Mouse (Mus musculus): ENCODE data around the gene Slc26a6. TPM values are rescaled to one million over a fixed set of nuclear protein-coding genes. Genes with fewer than 3 reads are reported as not detected.

The Slc26a6 gene
- 6.2 TPM for polyA plus RNA-seq (2017; shearing (Covaris generic))

DNA sequence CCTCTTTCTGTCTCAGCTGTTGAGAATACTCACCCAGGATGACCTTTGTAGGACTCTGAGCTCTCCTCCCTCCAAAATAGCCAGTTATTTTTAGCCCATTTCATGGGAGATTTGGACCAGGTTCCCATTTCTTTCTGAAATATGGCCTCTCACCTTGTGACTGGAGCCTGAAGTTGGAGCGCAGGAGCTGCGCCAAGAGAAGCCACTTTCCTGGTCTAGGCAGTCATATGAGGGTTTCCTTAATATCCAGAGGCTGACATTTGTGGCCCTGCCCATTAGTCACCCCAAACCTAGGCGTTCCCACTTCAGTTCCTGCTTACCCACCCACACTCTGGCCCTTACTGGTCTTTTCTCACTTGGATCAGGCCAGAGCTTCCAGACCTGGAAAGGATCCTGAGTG lies at the start of gene Slc26a6:
Slc26a6 (plus strand) TSS at position 308 of the 400 bp plus-strand sequence.

DNA sequence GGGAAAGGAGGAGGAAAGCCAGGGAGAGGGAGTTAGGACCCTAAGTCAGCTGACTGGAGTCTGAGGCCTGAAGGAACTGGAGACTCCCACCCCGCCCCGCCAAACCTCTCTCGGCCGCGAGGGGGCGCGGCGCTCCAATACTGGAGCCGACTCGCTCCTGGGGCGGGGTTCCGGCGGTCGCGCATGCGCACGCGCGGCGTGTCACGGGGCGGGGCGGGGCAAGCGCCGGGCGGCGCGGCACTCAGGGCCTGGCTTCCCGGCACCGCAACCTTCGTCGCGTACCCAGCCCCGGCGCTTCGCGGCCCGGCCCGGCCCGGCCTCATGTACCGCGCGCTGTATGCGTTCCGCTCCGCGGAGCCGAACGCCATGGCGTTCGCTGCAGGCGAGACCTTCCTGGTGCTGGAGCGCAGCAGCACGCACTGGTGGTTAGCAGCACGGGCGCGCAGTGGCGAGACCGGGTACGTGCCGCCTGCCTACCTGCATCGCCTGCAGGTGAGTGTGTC lies 44.9 kb upstream of the Slc26a6 start, which contains the start of gene Nckipsd:
Nckipsd (plus strand) TSS at position 206 of the 503 bp plus-strand sequence.

DNA sequence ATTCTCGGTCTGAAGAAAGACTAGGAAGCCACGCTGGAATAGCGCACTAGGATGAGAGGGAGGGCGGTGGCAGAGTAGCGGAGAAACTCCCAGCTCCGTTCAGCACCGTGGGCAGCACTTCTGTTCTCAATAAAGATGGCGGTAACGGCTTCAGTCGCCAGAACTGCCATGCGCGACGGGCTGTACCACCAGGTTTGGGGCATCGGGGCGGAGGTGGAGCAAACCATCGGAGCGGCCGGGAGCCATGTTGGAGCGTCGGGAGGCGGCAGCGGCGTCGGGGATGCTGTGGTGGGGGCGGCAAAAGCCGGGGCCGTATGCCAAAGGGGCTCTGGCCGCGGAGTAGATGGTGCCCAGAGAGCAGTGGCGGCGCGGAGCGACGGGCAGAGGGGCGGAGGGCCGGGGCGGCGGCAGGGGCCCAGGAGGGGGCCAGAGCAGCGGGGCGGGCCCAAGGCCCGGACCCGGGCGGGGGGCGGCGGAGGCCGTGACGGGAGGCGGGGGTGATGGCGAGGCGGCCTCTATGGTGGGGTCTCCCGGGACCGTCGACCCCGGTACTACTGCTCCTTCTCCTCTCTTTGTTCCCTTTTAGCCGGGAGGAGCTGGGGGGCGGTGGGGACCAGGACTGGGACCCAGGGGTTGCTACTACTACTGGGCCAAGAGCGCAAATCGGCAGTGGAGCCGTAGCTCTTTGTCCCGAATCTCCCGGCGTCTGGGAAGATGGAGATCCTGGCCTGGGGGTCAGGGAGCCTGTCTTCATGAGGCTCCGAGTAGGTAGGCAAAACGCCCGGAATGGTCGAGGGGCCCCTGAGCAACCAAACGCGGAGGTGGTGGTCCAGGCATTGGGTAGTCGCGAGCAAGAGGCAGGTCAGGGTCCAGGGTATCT lies 27.0 kb upstream of the Slc26a6 start, which contains the start of gene Celsr3:
Celsr3 (plus strand) TSS at position 501 of the 880 bp plus-strand sequence.

DNA sequence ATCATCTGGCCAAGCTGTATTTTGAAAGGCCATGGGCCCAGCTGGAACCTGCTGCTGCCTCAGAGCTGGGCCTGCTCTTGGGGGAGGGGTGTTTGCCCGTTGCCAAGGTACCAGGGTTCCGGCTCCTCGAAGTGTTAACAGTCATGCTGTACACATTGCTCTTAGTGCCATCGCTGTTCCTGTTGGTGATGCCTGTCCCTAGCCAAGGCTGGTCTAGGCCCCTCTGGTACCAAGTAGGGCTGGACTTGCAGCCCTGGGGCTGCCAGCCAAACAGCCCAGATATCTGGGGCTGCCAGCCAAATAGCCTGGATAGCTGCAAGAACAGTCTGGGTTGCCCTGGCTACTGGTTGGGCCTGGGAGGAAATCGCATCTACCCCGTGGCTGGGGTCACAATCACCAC lies 61.4 kb downstream of the Slc26a6 start, which contains the start of gene Tmem89:
Tmem89 (plus strand) TSS at position 129 of the 400 bp plus-strand sequence.

DNA sequence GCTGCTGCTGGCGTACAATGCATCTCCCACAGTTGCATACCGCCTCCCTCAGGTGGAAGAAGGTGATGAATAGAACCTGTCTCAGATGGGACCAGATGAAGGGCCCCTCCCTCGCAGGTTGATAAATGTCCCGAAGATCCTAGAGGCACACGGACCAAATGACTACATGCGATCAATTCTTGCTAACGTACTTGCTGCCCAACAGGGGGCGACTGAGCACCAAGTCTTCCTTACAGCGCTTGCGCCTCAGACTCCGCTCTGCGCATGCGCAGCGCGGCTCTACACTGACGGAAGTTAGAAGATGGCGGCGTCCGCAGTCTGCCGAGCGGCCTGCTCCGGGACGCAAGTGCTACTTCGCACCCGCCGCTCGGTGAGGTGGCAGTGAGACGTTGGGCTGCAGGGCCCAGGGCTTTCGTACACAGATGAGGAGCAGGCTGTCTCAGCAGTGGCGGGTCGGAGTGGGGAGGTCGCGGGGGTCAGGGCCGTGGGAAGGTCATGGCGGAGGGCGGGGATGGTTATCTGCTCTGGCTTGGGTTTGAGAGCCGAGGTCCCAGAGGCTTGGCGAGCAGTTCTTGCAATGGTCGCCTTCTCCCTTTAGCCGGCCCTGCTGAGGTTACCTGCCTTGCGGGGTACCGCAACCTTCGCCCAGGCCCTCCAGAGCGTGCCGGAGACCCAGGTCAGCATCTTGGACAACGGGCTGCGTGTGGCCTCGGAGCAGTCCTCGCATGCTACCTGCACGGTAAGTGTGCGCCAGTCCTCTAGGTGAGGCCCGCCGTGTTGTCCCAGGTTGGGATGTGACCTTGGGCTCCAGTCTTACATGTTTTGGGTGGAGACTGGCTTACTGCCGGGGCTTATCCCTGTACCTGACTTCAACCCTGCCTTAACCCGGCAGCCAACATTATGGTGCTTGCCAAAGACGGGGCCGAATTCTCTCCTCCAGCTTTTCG lies 83.6 kb downstream of the Slc26a6 start, which contains the start of gene Uqcrc1:
Uqcrc1 (plus strand) TSS at position 216 of the 947 bp plus-strand sequence.

DNA sequence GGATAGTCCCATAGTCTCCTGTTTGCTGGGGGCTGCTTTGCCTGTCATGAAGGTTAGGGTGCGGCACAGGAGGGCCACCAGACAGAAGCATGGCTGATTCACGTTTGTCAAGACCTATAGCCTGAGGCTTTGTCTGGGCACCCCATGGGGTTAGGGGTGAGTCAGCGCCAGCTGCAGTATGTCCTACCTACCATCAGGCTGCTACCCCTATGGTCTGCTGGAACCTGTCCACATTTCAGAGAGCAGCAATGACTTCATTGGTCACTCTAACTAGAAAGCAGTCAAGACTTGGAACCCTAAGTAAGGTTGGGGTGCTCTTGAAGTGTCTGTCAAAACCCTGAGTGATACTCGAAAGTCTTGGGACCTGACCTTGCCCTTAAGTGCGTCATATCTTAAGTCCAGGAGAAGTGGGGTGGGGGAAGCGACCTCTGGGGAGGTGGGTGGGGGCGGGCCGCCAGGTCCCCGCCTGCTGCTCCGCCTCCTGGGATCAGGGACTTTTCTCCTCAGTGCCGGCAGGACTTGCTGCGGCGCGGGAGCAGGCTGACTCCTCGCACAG lies 100.1 kb downstream of the Slc26a6 start, which contains the start of gene Col7a1:
Col7a1 (plus strand) TSS at position 506 of the 556 bp plus-strand sequence.

Other genes with a start within 250 kb of the Slc26a6 start
- 179 TPM for gene Arih2, start 203.9 kb upstream of the Slc26a6 start, polyA plus RNA-seq (2017; shearing (Covaris generic))
- 20.0 TPM for gene Slc25a20, start 191.2 kb upstream of the Slc26a6 start, polyA plus RNA-seq (2017; shearing (Covaris generic))
- 29.3 TPM for gene Prkar2a, start 164.0 kb upstream of the Slc26a6 start, polyA plus RNA-seq (2017; shearing (Covaris generic))
- gene Ip6k2, start 69.5 kb upstream of the Slc26a6 start, polyA plus RNA-seq (2017; shearing (Covaris generic)): 29.7 TPM
- 7.1 TPM for gene Nckipsd, start 44.9 kb upstream of the Slc26a6 start, polyA plus RNA-seq (2017; shearing (Covaris generic))
- 0.04 TPM for gene Celsr3, start 27.0 kb upstream of the Slc26a6 start, polyA plus RNA-seq (2017; shearing (Covaris generic))
- gene Tmem89, start 61.3 kb downstream of the Slc26a6 start, polyA plus RNA-seq (2017; shearing (Covaris generic)): not detected
- gene Uqcrc1, start 83.3 kb downstream of the Slc26a6 start, polyA plus RNA-seq (2017; shearing (Covaris generic)): 210 TPM
- not detected for gene Col7a1, start 100.3 kb downstream of the Slc26a6 start, polyA plus RNA-seq (2017; shearing (Covaris generic))
- not detected for gene Ucn2, start 132.7 kb downstream of the Slc26a6 start, polyA plus RNA-seq (2017; shearing (Covaris generic))
- 6.3 TPM for gene Pfkfb4, start 138.5 kb downstream of the Slc26a6 start, polyA plus RNA-seq (2017; shearing (Covaris generic))
- gene Shisa5, start 185.3 kb downstream of the Slc26a6 start, polyA plus RNA-seq (2017; shearing (Covaris generic)): 2,686 TPM
- gene Trex1, start 206.5 kb downstream of the Slc26a6 start, polyA plus RNA-seq (2017; shearing (Covaris generic)): 73.3 TPM
- 16.1 TPM for gene Atrip, start 220.8 kb downstream of the Slc26a6 start, polyA plus RNA-seq (2017; shearing (Covaris generic))
- 6.9 TPM for gene Ccdc51, start 229.2 kb downstream of the Slc26a6 start, polyA plus RNA-seq (2017; shearing (Covaris generic))
- gene Tma7, start 229.3 kb downstream of the Slc26a6 start, polyA plus RNA-seq (2017; shearing (Covaris generic)): 417 TPM
- 1.7 TPM for gene Plxnb1, start 242.1 kb downstream of the Slc26a6 start, polyA plus RNA-seq (2017; shearing (Covaris generic))

All from effector memory CD4-positive, alpha-beta T cell, adult 5 months (primary cell).